Mouse (Mus musculus) olfactory bulb, adult 2 months (tissue): ENCODE results near the gene Rnf141.

ENCODE experiments used
- CTCF ChIP-seq: fragments of 200-500 bp; IDR thresholded peaks from 2 replicates; pipeline ENCODE4 v1.5.1; 2012; ENCODE audit warnings: low read depth, mild to moderate bottlenecking, low read length, moderate library complexity; ENCODE audit not compliant: insufficient read depth
- POLR2A ChIP-seq: fragments of 200-500 bp; IDR thresholded peaks from 2 replicates; pipeline ENCODE4 v1.6.1; 2012; ENCODE audit warnings: mild to moderate bottlenecking, low read depth, low read length, moderate library complexity; ENCODE audit not compliant: insufficient read depth

DNA sequence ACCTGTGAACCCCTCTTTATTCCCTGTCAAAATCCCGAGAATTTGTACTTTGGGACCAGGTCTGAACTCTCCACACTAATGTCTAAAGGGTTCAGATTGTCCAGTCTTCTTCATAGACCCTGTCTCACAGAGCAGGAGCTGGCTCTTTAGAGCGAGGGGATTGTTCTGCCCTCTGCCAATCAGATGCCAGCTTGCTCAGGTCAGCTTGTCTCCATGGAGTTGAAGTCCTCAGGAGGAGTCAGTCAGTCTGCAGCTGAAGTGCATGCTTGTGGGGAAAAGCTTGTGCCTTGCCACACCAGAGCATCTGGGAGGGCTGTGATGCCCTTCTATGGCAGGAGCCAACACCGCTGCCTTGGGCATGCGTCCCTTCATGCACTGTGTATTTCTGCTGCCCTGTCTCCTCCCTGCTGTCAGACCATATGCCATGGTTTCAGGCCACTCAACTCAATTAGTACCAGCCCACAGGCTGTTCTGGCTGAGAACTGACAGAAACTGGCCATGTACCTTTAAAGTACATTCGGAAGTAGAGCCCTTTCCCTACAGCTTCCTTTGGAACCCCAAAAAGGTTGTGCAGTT lies 81.6 kb downstream of the Rnf141 start:
- TF ChIP-seq CTCF (no peak), POLR2A (no peak)
